ENCODE assay signal across 28 mouse cellular contexts in the genomic region with DNA sequence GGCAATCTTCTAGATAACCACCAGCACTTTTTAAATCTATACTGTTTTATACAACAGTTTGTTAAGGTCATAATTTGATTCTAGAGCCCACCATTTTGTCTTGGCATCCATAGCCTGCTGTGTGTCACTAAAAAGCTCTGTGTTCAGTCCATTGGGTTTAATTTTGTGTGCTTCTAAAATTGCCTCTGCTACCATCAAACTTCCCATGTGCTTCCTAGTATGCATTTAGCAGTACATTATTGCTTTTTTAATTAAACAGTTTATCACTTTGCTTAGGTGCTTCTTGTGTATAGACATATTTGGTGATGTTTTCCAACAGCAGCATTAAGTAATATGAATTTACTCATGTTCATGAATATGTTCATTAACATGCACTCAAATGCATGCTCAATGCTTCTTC.
"Had no signal": no experiment of that assay in that cellular context is flagged by ENCODE, and none has a peak within 500 bp of the region (broad histone marks: within the 10 kb centered on the region; RNA-seq: fewer than 3 reads in every experiment).

No protein-coding gene starts in this region.

- H3K27ac ChIP-seq: embryonic facial prominence, embryonic 10.5 days; embryonic facial prominence, embryonic 12.5 days; embryonic facial prominence, embryonic 13.5 days; embryonic facial prominence, embryonic 15.5 days; forebrain, embryonic 10.5 days; forebrain, embryonic 12.5 days; forebrain, embryonic 13.5 days; forebrain, embryonic 15.5 days; gastrocnemius, adult 2 months; heart, adult 2 months had no signal

- H3K9ac ChIP-seq: embryonic facial prominence, embryonic 12.5 days; embryonic facial prominence, embryonic 13.5 days; embryonic facial prominence, embryonic 15.5 days; forebrain, embryonic 12.5 days; forebrain, embryonic 13.5 days; forebrain, embryonic 15.5 days; forebrain, postnatal 0 days had no signal

- H3K27me3 ChIP-seq: embryonic facial prominence, embryonic 12.5 days; embryonic facial prominence, embryonic 13.5 days; embryonic facial prominence, embryonic 15.5 days; forebrain, embryonic 12.5 days; forebrain, embryonic 13.5 days; forebrain, embryonic 15.5 days had no signal

- ATAC-seq: forebrain, embryonic 13.5 days; forebrain, embryonic 14.5 days; forebrain, embryonic 15.5 days; forebrain, embryonic 16.5 days; forebrain, postnatal 0 days had no signal

- DNase-seq: cerebellum, adult 8-10 months; cerebellum, adult 9-10 months; cerebellum, adult 9-11 months; cerebellum, postnatal 10 days; cerebellum, postnatal 14 days; cerebellum, postnatal 25 days; cerebellum, postnatal 36 days; embryo, embryonic 11 days; forebrain, postnatal 0 days; gastrocnemius, adult 2 months; gastrocnemius, postnatal 10 days; gastrocnemius, postnatal 14 days; gastrocnemius, postnatal 25 days; gastrocnemius, postnatal 36 days; heart, adult 11 months; heart, adult 18-20 months; heart, adult 2 months had no signal

- H3K9me3 ChIP-seq: embryonic facial prominence, embryonic 10.5 days; embryonic facial prominence, embryonic 12.5 days; embryonic facial prominence, embryonic 13.5 days; embryonic facial prominence, embryonic 15.5 days; forebrain, embryonic 10.5 days; forebrain, embryonic 12.5 days; forebrain, embryonic 13.5 days; forebrain, embryonic 15.5 days had no signal

- H3K4me2 ChIP-seq: embryonic facial prominence, embryonic 12.5 days; embryonic facial prominence, embryonic 13.5 days; embryonic facial prominence, embryonic 15.5 days; forebrain, embryonic 12.5 days; forebrain, embryonic 13.5 days; forebrain, embryonic 15.5 days had no signal

- H3K4me3 ChIP-seq: embryonic facial prominence, embryonic 10.5 days; embryonic facial prominence, embryonic 12.5 days; embryonic facial prominence, embryonic 13.5 days; embryonic facial prominence, embryonic 15.5 days; erythroblast, embryonic 14.5 days; forebrain, embryonic 10.5 days; forebrain, embryonic 12.5 days; forebrain, embryonic 13.5 days; forebrain, embryonic 15.5 days; gastrocnemius, adult 2 months; heart, adult 2 months had no signal

- H3K36me3 ChIP-seq: embryonic facial prominence, embryonic 10.5 days; embryonic facial prominence, embryonic 12.5 days; embryonic facial prominence, embryonic 13.5 days; embryonic facial prominence, embryonic 15.5 days; forebrain, embryonic 10.5 days; forebrain, embryonic 12.5 days; forebrain, embryonic 15.5 days had no signal

- H3K4me1 ChIP-seq: embryonic facial prominence, embryonic 10.5 days; embryonic facial prominence, embryonic 12.5 days; embryonic facial prominence, embryonic 13.5 days; embryonic facial prominence, embryonic 15.5 days; forebrain, embryonic 10.5 days; forebrain, embryonic 12.5 days; forebrain, embryonic 13.5 days; forebrain, embryonic 15.5 days had no signal
